Mouse (Mus musculus) gastrocnemius, adult 8-10 months (tissue): ENCODE measurements around the gene Gm5849. TPM values are rescaled to one million over a fixed set of nuclear protein-coding genes. Genes with fewer than 3 reads are reported as not detected.
"Not testable (repeated sequence)": the region's sequence is repeated elsewhere in the genome, so short reads cannot be mapped to it uniquely, and the experiment has no call there.

Experiments
- DNase-seq, 2 experiments: peaks; one replicate each; pipeline ENCODE4 v3.0.0; 2022; ENCODE audit warnings: low spot score in 2 of 2
- total RNA-seq, 4 experiments: library from RNA; stranded (reverse); gene quantifications; 2 replicates each; pipeline ENCODE4 v1.2.4; 2022

Gm5849 gene
- not detected for total RNA-seq

DNA sequence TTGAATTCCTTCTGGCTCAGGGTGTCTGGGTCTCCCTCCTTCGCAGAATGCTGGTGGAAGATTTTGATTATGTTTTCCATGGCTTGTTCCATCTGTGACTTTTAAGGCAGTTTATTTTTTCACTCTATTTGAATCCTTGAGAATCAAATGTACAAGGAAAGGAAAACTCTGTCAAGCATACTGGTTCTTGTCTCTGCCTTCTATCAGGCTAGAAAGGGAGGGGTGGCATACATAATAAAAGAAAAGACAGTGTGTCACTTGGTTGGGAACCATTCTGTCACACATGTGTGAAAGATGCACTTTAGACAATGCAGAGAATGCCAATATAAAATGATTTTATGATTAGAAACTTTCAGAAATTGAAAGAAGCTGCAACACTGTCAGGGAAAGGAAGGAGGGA, at the start of gene Gm5849:
Gene Gm5849, minus strand, starts transcription at position 101 of the 400 bp plus-strand sequence.
- DNase-seq: not testable (repeated sequence)

- no peak for DNase-seq
Measured at GRCm38 (mm10) chr3:90749658-90750057, 28.0 kb downstream of the Gm5849 start.

DNA sequence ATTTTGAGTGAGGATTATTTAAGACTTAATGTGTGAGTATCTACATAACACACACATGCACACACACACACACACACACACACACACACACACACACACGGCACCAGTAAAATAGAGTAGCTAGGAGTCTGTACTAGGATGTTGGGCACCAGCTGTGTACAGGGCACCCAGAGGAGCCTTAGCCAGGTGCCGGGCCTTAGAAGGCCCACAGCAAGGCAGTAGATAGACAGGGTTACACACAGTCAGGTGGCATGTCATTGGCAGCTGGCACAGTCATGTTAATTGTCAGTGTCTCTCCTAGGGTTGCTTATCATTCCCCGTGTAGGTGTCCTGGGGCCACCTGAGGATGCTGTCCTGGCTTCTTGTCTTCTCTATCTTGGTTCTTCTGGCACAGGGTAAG, 51.1 kb downstream of the Gm5849 start, which contains the start of gene Pglyrp4:
Gene Pglyrp4, plus strand, starts transcription at position 301 of the 400 bp plus-strand sequence.
- no peak for DNase-seq

Other genes with a start within 250 kb of the Gm5849 start
- gene S100a16, start 240.6 kb downstream of the Gm5849 start, total RNA-seq: 10 to 100 TPM; 50.1 to 57.1 (median 51.9) TPM
- not detected for gene S100a3, start 217.3 kb downstream of the Gm5849 start, total RNA-seq
- gene S100a2, start 187.6 kb downstream of the Gm5849 start, total RNA-seq: not detected
- gene Gm42674, start 176.0 kb downstream of the Gm5849 start, total RNA-seq: not detected
- 10 to 100 TPM in 2 of 4 experiments, 1 to 10 TPM in 2; 4.9 to 29.2 (median 11.3) TPM for gene S100a4, start 174.1 kb downstream of the Gm5849 start, total RNA-seq
- gene S100a5, start 169.4 kb downstream of the Gm5849 start, total RNA-seq: 1 to 10 TPM in 2 of 4 experiments, under 1 TPM in 1, not detected in 1; 0.68 to 2.5 (median 2.2) TPM
- 10 to 100 TPM; 38.3 to 90.6 (median 55.1) TPM for gene S100a6, start 165.0 kb downstream of the Gm5849 start, total RNA-seq
- gene S100a7a, start 123.9 kb downstream of the Gm5849 start, total RNA-seq: not detected
- gene S100a8, start 108.9 kb downstream of the Gm5849 start, total RNA-seq: under 1 TPM in 2 of 4 experiments, not detected in 2; 0.75 to 0.92 TPM
- not detected for gene S100a9, start 82.2 kb downstream of the Gm5849 start, total RNA-seq
- not detected for gene Pglyrp4, start 51.0 kb downstream of the Gm5849 start, total RNA-seq